Mouse (Mus musculus): ENCODE measurements around the gene Slco3a1. TPM values are rescaled to one million over a fixed set of nuclear protein-coding genes. Genes with fewer than 3 reads are reported as not detected.

The Slco3a1 gene
- polyA plus RNA-seq, 1 experiment from 2014 or later, result 19.5 TPM

DNA sequence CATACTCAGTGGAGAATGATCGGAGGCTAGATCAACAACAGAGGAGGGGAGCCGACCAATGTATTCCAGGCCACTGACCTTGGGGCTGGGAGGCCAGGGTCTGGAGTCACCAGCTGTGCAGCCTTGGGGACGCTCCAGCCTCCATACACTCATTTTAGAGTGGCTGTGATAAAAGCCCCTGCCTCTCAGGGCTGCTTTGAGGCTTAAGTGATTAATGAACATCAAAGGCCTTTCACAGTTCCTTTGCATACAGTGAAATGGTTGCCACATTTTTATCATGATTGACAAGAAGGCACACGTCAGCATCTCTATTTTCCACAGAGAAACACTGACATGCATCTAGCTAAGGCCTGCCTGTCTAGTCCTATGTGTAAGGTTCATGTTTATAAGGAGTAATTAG, 189.0 kb downstream of the Slco3a1 start:
- no peak overlapping the region for H3K27ac ChIP-seq (replicated peaks)
- no peak; the same call in 1 of the 2 replicates for ATAC-seq (ENCODE audit: extremely low read depth, insufficient number of reproducible peaks, low FRiP score, low TSS enrichment)
- no peak overlapping the region for H3K4me2 ChIP-seq
- no peak overlapping the region for H3K4me3 ChIP-seq
- 0 out of 2 replicates have a peak overlapping the region, but pooled peaks have one; percentile 33 for H3K9ac ChIP-seq
- H3K9me3 ChIP-seq, result no peaks in the 10 kb centered on the region
- H3K27me3 ChIP-seq (replicated peaks), result peaks cover 8% of the 10 kb centered on the region; the same call in 1 of the 2 replicates
- H3K4me1 ChIP-seq, result peaks cover 27% of the 10 kb centered on the region
- H3K36me3 ChIP-seq, result no peaks in the 10 kb centered on the region
- 23% methylated on average over 4 of the region's 4 CpGs for WGBS

DNA sequence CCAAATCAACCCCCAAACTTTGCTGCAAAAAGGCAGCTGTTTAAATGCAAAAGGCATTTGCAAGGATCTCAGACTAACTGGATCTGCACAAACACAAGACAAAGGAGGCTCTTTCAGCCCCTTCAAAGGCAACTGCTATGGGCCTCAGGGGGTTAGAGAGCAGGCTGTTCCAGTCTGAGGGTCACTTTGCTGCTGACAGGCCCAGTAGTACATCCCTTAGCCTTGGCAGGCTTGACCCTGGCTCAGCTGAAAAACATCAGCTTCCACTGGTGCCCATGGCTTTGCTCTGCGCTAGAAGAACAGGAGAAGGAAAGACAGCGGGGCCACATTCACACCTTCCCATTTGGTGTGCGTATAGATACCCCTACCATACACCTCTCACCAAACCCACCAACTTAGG, 189.6 kb downstream of the Slco3a1 start:
- Histone ChIP-seq H3K4me2 (no peak overlapping the region), H3K9me3 (no peaks in the 10 kb centered on the region), H3K4me3 (no peak overlapping the region), H3K27ac (replicated peaks) (no peak overlapping the region), H3K9ac (peak overlapping the region; percentile 33; the same call in 1 of the 2 replicates), H3K4me1 (peaks cover 27% of the 10 kb centered on the region), H3K36me3 (no peaks in the 10 kb centered on the region), H3K27me3 (replicated peaks) (0 out of 2 replicates have a peak, but pooled peaks cover 3% of the 10 kb centered on the region)
- WGBS, result 73% methylated on average over 3 of the region's 3 CpGs
- ATAC-seq (ENCODE audit: extremely low read depth, insufficient number of reproducible peaks, low FRiP score, low TSS enrichment), result no peak

- no peaks in the 10 kb centered on the region for H3K27me3 ChIP-seq (replicated peaks)
- no peaks in the 10 kb centered on the region for H3K36me3 ChIP-seq
- no peak overlapping the region for H3K27ac ChIP-seq (replicated peaks)
- H3K4me3 ChIP-seq, result no peak overlapping the region
- H3K9me3 ChIP-seq, result no peaks in the 10 kb centered on the region
- H3K4me2 ChIP-seq, result no peak overlapping the region
- peaks cover 23% of the 10 kb centered on the region for H3K4me1 ChIP-seq
- WGBS, result 71% methylated on average over 2 of the region's 2 CpGs
- no peak for ATAC-seq (ENCODE audit: extremely low read depth, insufficient number of reproducible peaks, low FRiP score, low TSS enrichment)
- no peak overlapping the region for H3K9ac ChIP-seq
These were observed 191.1 kb downstream of the Slco3a1 start for GRCm38 (mm10) chr7:74363440-74363839.

DNA sequence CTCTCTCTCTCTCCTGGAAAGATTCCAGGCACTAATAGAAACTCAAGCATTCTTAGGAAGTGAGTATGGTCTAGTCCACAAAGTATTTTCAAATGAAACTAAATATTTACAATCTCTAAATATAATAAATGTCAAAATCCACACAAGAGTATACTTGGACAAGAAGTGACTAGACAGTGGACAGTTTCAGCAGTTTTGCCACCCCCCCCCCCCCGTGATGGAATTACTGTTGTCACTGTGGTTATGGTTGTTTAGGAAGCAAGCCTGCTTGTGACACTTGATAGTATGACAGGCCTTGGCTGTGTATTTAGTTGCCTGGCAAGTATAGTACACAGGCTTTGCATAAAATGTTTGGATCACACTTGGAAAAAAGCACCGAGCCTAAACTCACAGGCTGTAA, 192.9 kb downstream of the Slco3a1 start:
- Histone ChIP-seq H3K9me3 (no peaks in the 10 kb centered on the region), H3K9ac (no peak overlapping the region), H3K27me3 (replicated peaks) (no peaks in the 10 kb centered on the region), H3K4me1 (peaks cover 23% of the 10 kb centered on the region), H3K27ac (replicated peaks) (no peak overlapping the region), H3K36me3 (no peaks in the 10 kb centered on the region), H3K4me2 (no peak overlapping the region), H3K4me3 (no peak overlapping the region)
- ATAC-seq (ENCODE audit: extremely low read depth, insufficient number of reproducible peaks, low FRiP score, low TSS enrichment), result no peak
- WGBS, result 68% methylated on average over 2 of the region's 2 CpGs

- ATAC-seq (ENCODE audit: extremely low read depth, insufficient number of reproducible peaks, low FRiP score, low TSS enrichment), result no peak
- Histone ChIP-seq H3K27me3 (replicated peaks) (peaks cover 8% of the 10 kb centered on the region; the same call in 1 of the 2 replicates), H3K9me3 (no peaks in the 10 kb centered on the region), H3K4me2 (no peak overlapping the region), H3K27ac (replicated peaks) (no peak overlapping the region), H3K9ac (no peak overlapping the region), H3K4me3 (no peak overlapping the region), H3K4me1 (peaks cover 13% of the 10 kb centered on the region; the same call in 1 of the 2 replicates), H3K36me3 (no peaks in the 10 kb centered on the region)
These were observed 197.6 kb downstream of the Slco3a1 start for GRCm38 (mm10) chr7:74357027-74357426.

GRCm38 (mm10) chr7:74354527-74355256, 199.9 kb downstream of the Slco3a1 start:
- no peak for ATAC-seq (ENCODE audit: extremely low read depth, insufficient number of reproducible peaks, low FRiP score, low TSS enrichment)
- H3K4me3 ChIP-seq, result no peak overlapping the region
- no peak overlapping the region for H3K4me2 ChIP-seq
- H3K9ac ChIP-seq, result no peak overlapping the region
- H3K4me1 ChIP-seq, result peaks cover 13% of the 10 kb centered on the region; the same call in 1 of the 2 replicates
- no peaks in the 10 kb centered on the region for H3K9me3 ChIP-seq
- peaks cover 8% of the 10 kb centered on the region; the same call in 1 of the 2 replicates for H3K27me3 ChIP-seq (replicated peaks)
- no peaks in the 10 kb centered on the region for H3K36me3 ChIP-seq
- H3K27ac ChIP-seq (replicated peaks), result no peak overlapping the region
- 46% methylated on average over 8 of the region's 8 CpGs for WGBS

DNA sequence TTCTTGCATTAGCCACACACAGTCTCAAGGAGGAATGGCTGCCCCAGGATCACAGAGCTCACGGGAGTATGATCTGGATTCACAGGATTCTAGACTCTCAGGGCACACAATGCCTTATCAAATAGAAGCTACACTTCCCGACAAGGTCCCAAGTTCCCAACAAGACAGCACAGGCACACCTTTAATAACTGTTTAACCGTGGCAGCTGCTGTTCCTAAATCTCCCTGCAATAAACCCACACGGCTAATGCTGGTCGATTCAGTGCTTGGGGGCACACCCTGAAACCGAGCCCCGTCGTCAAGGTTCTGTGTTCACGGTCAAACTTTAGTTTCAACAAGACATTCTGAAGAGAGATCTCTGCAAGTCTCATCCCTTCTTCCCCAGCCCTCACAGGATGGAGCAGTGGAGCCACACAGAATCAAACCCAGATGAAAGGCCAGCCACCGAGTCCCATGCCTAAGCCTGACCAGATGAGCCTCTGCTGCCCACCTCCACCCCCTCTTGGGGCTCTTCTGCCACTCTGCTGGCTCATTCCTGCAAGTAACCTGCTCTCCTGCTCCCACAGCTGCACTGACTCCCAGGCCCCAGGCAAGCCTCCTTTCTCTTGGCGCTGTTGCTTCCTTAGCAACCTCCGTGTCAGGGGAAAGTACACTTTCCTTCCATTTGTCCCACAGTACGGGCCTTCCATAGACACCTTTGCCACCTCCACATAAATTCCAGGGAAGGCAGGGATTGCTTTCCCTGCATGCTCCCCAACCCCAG, 200.7 kb downstream of the Slco3a1 start:
- no peak for ATAC-seq (ENCODE audit: extremely low read depth, insufficient number of reproducible peaks, low FRiP score, low TSS enrichment)
- 80% methylated on average over 13 of the region's 13 CpGs for WGBS
- H3K36me3 ChIP-seq, result no peaks in the 10 kb centered on the region

GRCm38 (mm10) chr7:74353240-74353639, 201.3 kb downstream of the Slco3a1 start:
- no peak for ATAC-seq (ENCODE audit: extremely low read depth, insufficient number of reproducible peaks, low FRiP score, low TSS enrichment)

More for the DNA sequence above, 200.7 kb downstream of the Slco3a1 start:
- Histone ChIP-seq H3K4me2 (no peak overlapping the region), H3K4me3 (no peak overlapping the region), H3K27me3 (replicated peaks) (peaks cover 8% of the 10 kb centered on the region; the same call in 1 of the 2 replicates), H3K4me1 (peaks cover 13% of the 10 kb centered on the region; the same call in 1 of the 2 replicates), H3K9me3 (no peaks in the 10 kb centered on the region), H3K27ac (replicated peaks) (no peak overlapping the region), H3K9ac (no peak overlapping the region)

DNA sequence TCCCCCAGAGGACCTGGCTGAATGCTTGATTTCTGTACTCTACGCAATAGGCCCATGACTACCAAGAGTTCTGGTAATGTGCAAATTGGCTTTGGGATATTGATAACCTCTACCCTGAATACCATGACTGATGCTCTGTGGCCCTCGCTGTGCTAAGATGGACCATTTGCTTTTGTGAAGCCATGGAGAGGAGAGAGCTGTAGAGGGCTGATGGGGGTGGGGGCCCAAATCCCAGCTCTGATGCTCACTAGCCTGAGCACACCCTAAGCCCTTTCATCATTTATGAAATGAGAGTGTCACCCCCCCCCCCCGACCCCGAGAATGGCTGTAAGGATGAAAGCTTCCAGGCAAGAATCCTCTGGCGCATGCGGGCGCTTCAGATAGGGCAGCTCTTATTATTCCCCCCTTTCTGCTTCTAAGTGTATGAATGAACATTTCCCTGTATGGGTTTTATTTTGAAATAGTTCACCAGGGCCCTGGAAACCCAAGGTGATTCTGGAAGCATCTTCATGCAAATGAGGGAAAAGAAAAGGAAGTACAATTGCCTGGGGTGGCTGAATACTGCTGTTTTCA, 206.2 kb downstream of the Slco3a1 start:
- WGBS, result 80% methylated on average over 7 of the region's 7 CpGs
- H3K4me2 ChIP-seq, result no peak overlapping the region
- no peaks in the 10 kb centered on the region for H3K4me1 ChIP-seq
- H3K27me3 ChIP-seq (replicated peaks), result peaks cover 4% of the 10 kb centered on the region; the same call in 1 of the 2 replicates
- H3K9me3 ChIP-seq, result no peaks in the 10 kb centered on the region
- no peak overlapping the region for H3K9ac ChIP-seq
- ATAC-seq (ENCODE audit: extremely low read depth, insufficient number of reproducible peaks, low FRiP score, low TSS enrichment), result no peak
- no peaks in the 10 kb centered on the region for H3K36me3 ChIP-seq
- no peak overlapping the region for H3K4me3 ChIP-seq
- H3K27ac ChIP-seq (replicated peaks), result no peak overlapping the region

More at GRCm38 (mm10) chr7:74353240-74353639, 201.3 kb downstream of the Slco3a1 start:
- no peak overlapping the region for H3K9ac ChIP-seq
- 86% methylated on average over 7 of the region's 7 CpGs for WGBS
- H3K36me3 ChIP-seq, result no peaks in the 10 kb centered on the region
- peaks cover 13% of the 10 kb centered on the region; the same call in 1 of the 2 replicates for H3K4me1 ChIP-seq
- peaks cover 8% of the 10 kb centered on the region; the same call in 1 of the 2 replicates for H3K27me3 ChIP-seq (replicated peaks)
- no peak overlapping the region for H3K27ac ChIP-seq (replicated peaks)
- no peak overlapping the region for H3K4me2 ChIP-seq
- H3K4me3 ChIP-seq, result no peak overlapping the region
- no peaks in the 10 kb centered on the region for H3K9me3 ChIP-seq

DNA sequence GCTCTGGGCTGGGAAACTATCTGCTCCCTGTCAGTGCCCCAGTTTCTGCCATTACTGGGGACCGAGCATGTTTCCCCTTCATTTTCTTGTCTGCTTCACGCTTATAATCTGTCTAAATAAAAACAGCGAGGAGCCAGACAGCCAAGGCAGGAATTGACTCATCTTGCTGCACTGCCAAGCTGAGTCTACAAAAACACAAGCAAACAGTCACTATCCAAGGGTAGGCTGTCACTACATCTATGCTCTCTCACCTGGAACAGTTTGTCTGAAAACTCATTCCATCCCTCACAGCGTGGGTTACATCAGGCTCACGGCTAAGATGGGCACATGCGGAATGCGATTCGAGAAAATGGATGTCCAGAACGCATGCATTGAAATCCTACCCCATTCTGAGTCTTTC, 207.6 kb downstream of the Slco3a1 start:
- Histone ChIP-seq H3K4me2 (no peak overlapping the region), H3K36me3 (no peaks in the 10 kb centered on the region), H3K4me1 (no peaks in the 10 kb centered on the region), H3K9ac (no peak overlapping the region), H3K9me3 (no peaks in the 10 kb centered on the region), H3K4me3 (no peak overlapping the region), H3K27ac (replicated peaks) (no peak overlapping the region), H3K27me3 (replicated peaks) (no peaks in the 10 kb centered on the region)
- ATAC-seq (ENCODE audit: extremely low read depth, insufficient number of reproducible peaks, low FRiP score, low TSS enrichment), result no peak
- 85% methylated on average over 9 of the region's 9 CpGs for WGBS

DNA sequence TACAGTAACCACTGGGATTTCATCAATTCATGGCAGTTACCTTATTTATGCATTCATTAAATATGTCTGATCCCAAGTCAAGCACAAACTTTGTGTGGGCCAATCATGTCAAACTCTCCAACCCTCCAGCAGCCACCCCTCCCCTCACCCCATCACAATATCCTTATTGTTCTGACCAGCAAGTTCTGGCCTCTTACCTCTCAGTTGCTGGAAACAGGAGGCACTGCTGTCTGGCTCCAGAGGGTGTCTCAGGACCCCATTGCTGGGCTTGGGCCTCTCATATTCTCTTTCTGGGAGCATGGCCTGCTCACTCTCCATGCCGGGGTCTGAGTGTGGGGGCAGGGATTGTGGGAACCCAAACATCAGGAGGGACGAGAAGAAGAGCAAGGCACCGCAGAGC, 208.1 kb downstream of the Slco3a1 start:
- Histone ChIP-seq H3K9ac (no peak overlapping the region), H3K4me3 (no peak overlapping the region), H3K4me1 (peaks cover under 1% of the 10 kb centered on the region; the same call in 1 of the 2 replicates), H3K4me2 (no peak overlapping the region), H3K27me3 (replicated peaks) (no peaks in the 10 kb centered on the region), H3K36me3 (no peaks in the 10 kb centered on the region), H3K27ac (replicated peaks) (no peak overlapping the region), H3K9me3 (no peaks in the 10 kb centered on the region)
- 67% methylated on average over 3 of the region's 3 CpGs for WGBS
- no peak for ATAC-seq (ENCODE audit: extremely low read depth, insufficient number of reproducible peaks, low FRiP score, low TSS enrichment)
